Mouse (Mus musculus) cerebellum, postnatal 10 days (tissue): ENCODE measurements around the gene Cenpo.
A peak's percentile ranks its signal among the peaks of the same experiment; 100 is the strongest.
"Not testable (repeated sequence)": the region's sequence is repeated elsewhere in the genome, so short reads cannot be mapped to it uniquely, and the experiment has no call there.

Experiments used
- DNase-seq, 2 experiments: peaks; one replicate each; pipeline ENCODE4 v3.0.0; 2021; ENCODE audit warnings: mixed read lengths in 2 of 2

Gene Cenpo

DNA sequence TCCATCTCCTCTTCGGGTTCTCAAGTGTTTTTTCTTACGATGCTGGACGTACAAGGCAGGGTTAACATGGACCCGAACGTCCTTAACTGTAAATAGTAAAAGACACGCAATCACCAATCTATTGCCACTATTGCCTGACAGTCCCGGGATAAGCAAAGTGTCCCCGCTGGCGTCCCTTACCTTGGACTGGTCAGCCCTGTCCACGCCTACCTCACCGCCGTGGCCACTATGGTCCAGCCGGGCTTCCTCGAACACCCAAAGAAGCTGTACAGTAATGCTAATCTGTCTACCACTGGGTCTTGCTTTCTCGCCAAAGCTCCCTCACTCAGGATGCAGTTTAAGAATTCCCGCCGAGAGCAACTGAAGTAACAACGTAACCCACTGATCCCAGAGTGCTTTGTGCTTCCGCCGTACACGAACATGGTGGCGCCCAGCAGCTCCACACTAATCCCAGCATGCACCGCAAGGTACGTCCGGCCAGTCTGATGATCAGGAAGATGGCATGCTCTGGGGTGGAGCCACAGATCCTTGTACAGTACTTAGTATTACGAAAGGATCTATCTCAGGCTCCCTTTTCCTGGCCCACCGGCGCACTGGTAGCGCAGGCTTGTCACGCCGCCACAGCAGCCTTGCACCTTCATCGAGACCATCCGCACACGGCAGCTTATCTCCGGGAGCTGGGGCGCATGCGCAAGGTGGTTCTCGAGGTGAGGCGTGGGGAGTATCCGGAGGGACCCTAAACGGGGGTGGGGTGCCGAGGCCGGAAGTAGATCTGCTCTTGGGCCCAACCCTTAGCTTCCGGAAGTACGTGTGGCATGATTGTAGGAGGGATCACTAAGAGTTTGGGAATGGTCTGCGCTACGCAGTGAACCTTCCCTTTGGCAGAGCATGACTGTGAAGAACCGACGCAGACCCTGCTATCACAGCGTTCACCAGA lies at the start of gene Cenpo, which contains the start of gene Ptrhd1:
Gene Cenpo, minus strand, starts transcription at position 723 of the 937 bp plus-strand sequence.
Gene Ptrhd1, plus strand, starts transcription at position 456 of the 937 bp plus-strand sequence.
- DNase-seq: peak; percentile 96 to 97

GRCm38 (mm10) chr12:4279878-4280277 lies 45.8 kb upstream of the Cenpo start:
- DNase-seq: no peak

- DNase-seq: no peak
Observed at GRCm38 (mm10) chr12:4278978-4279755, 45.1 kb upstream of the Cenpo start.

- no peak for DNase-seq
Observed at GRCm38 (mm10) chr12:4271078-4271477, 37.0 kb upstream of the Cenpo start.

DNA sequence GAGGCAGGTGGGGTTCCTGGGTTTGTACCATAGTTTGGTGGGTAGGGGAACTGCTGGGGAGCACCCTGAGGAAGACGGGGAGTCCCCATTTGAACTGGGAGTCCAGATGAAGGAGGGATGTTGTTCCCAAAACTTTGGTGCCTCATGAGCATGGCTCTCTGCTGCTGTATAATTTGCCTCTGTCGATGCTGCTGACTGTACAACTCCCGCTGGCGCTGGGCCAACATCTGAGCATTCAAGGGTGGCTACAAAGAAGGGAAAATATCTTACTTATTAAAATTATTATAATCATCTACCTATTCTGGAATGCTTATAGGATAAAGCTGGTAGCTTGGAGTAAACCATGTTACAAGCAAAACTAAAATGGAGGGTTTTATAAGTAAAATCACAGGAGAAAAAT lies 33.7 kb upstream of the Cenpo start:
- peak; percentile 47 to 71 for DNase-seq

GRCm38 (mm10) chr12:4252742-4253655 lies 18.9 kb upstream of the Cenpo start:
- DNase-seq: no peak

DNA sequence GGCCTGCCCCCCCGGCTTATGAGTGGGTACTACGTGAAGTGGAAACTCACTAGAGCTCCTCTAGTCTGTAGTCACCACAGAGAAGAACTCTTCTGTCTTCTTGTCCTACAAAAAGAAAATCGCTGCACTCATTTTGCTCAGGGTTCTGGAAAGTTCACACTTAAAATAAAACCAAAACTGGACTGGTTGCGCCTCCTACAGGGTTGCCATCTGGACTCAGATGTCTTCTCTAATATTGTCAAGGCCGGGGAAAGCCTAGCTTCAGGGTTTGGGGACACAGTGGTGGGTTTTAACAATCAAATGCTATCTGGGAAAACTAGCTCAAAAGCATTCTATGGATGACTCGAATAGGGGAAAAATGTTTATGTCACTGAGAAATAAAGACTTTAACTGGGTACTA lies 15.7 kb upstream of the Cenpo start:
- peak; percentile 64 to 66 for DNase-seq

GRCm38 (mm10) chr12:4245742-4246141 lies 11.6 kb upstream of the Cenpo start:
- DNase-seq: no peak

DNA sequence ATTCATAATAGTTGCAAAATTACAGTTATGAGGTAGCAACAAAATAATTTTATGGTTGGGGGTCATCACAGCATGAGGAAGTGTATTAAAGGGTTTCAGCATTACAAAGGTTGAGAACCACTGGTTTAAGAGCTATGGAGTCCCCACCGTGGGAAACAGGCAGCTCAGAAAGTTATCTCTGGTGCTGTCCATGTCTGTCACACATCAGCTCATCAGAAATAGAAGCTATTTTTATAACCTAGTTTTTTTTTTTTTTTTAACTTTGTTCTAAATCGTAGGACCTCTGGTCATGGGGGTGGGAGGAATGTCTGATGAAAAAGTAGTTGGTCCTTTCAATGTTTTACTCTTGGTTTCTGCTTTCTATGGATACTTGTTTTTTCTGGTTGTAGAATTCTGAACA lies 9.7 kb upstream of the Cenpo start:
- DNase-seq: no peak

- DNase-seq: not testable (repeated sequence)
Observed at GRCm38 (mm10) chr12:4240281-4240680, 6.2 kb upstream of the Cenpo start.

DNA sequence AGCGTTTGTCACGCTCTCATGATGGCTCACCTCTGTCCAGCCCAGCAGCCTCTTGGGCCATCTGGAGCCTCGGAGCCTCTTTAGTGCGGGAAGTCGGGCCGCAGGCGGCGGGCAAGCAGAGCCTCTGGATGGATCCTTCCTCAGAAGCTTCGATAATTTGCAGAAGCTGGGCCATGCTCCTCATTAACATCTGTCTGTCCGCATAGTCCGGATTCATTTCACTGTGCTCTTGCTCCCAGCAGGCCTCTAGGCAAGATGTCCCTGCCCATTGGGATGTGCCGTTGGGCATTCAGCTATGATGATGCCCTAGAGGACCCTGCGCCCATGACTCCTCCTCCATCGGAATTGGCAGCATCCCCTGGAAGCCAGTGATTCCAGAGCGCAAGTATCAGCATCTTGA lies 3.4 kb upstream of the Cenpo start:
- no peak for DNase-seq

GRCm38 (mm10) chr12:4232777-4233176 lies 1.3 kb downstream of the Cenpo start:
- no peak for DNase-seq

DNA sequence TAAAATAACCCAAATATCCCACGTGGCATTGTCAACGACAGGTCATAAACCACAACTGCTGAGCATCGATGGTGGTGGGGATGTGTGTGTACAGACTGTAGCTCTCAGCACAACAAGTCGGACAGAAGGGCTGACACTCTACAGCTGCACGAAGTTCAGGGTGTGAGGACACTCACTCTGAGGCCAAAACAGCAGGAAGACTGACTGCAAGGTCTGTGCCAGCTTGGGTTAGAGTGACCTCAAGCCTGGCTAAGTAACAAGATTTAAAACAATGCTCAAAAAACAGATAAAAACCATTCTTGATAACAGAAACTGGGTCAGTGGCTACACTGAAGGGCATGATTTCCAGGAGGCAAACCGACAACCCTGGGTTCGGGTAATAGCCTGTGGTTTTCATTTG lies 3.9 kb downstream of the Cenpo start:
- DNase-seq: no peak

DNA sequence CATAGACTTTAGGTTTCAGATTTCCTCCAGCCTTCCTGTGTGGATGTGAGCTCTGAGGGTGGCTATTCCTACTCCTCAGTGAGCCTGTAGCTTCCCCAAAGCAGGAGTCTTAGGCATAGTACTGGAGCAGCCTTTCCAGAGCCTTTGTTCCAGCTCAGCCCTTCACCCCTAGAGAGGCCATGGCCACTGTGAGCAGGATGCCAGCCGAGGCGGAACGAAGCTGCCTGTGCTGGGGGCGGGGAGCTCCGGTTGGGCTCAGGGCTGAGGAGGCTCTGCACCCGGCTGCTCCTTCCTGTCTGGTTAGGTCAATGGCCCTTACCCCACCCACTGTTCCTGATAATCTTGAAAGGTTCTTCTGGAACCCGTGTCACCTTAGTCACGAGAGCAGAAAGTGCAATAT lies 21.2 kb downstream of the Cenpo start:
- DNase-seq: no peak

DNA sequence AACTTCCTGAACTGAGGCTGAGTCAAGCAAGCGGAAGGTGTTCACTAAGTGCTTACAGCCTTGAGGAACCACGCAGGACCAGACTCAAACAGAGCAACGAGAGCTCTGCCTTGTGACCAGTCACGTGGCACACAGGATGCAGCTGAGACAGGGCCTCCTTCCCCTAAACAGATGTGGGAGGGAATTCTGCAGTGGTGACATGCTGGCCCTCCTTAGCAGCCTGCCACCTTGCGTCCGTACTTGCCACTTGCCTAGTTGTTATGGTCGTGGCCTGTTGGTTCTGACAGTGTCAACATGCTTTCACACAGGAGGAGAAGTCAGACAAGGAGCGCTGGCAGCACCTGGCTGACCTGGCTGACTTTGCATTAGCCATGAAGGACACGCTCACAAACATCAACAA lies 22.9 kb downstream of the Cenpo start:
- DNase-seq: no peak

- no peak for DNase-seq
Observed at GRCm38 (mm10) chr12:4209196-4209595, 24.9 kb downstream of the Cenpo start.

GRCm38 (mm10) chr12:4208405-4209133 lies 25.5 kb downstream of the Cenpo start:
- peak; percentile 80 for DNase-seq

DNA sequence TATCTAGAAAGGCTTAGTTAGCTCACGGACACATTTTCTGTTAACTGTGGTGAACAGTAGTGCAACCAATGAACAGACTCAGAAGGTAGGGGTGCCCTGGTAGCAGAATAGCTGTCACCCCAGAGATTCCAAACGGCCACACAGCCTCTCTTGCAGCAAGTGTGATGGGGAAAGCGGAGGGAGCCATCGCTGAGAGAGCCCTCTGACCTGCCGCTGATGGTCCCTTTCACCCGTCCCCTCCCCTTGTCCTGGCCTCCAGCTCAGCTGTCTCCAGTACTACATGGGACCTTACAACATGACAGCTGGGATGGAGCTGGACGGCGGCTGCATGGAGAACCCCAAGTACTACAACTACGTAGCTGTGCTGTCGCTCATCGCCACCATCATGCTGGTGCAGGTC lies 28.0 kb downstream of the Cenpo start:
- no peak for DNase-seq

GRCm38 (mm10) chr12:4202206-4202605 lies 31.9 kb downstream of the Cenpo start:
- DNase-seq: peak; percentile 65 to 74

- peak; percentile 59 to 69 for DNase-seq
Observed at GRCm38 (mm10) chr12:4201454-4202200, 32.5 kb downstream of the Cenpo start.

DNA sequence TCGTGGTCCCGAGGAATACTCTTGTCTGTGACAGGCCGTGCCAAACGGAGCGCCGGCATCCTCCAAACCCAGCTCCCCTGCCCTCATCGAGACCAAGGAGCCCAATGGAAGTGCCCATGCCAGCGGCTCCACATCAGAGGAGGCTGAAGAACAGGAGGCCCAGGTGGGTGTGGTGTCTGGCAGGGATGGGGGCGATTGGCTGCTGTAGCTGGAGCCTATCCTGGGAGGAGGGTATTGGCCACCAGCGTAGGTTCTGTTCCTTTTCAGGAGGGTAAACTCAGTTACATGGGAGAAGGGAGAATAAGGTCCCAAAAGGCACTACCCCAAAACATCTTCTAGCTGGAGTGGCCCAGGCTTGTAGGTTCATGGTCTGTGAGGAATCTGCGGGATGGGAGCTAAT lies 34.8 kb downstream of the Cenpo start:
- no peak for DNase-seq
